Mouse (Mus musculus) liver, embryonic 14.5 days (tissue): ENCODE data around the gene Grik1. TPM values are rescaled to one million over a fixed set of nuclear protein-coding genes. Genes with fewer than 3 reads are reported as not detected.

Experiments
- ATAC-seq: fragments of 200-750 bp; cut with Nextera tagmentation; 2 replicates; pipeline ENCODE4 v1.8.0; 2017; ENCODE audit warnings: moderate number of reproducible peaks, mild to moderate bottlenecking, moderate library complexity; ENCODE audit not compliant: insufficient read depth
- DNase-seq, 3 experiments: peaks; one replicate each; pipeline ENCODE4 v3.0.0-alpha.2; 2012 to 2013; ENCODE audit warnings: low read depth in 3 of 3, low spot score in 3 of 3
- H3K27ac ChIP-seq: fragments of 300-500 bp; sonication (generic); 2 replicates; pipeline ENCODE4 v1.5.1; 2014; ENCODE audit warnings: moderate library complexity, mild to moderate bottlenecking, control low read depth, inconsistent platforms
- H3K27me3 ChIP-seq: fragments of 300-500 bp; sonication (generic); 2 replicates; pipeline ENCODE4 v1.6.1; 2014; ENCODE audit warnings: mild to moderate bottlenecking, low read length, moderate library complexity; ENCODE audit not compliant: control insufficient read depth, insufficient read depth
- H3K36me3 ChIP-seq: fragments of 300-500 bp; sonication (generic); replicated peaks from 2 replicates; pipeline ENCODE4 v1.6.1; 2014; ENCODE audit warnings: low read depth; ENCODE audit not compliant: control insufficient read depth, insufficient read depth
- H3K4me1 ChIP-seq, 2 experiments: fragments of 200-500 bp in 1 of 2; fragments of 300-500 bp in 1 of 2; sonication (generic) in 1 of 2; replicated peaks; 2 replicates each; pipeline ENCODE4 v1.6.1; 2012 to 2014; ENCODE audit warnings: antibody characterized with exemption in 1 of 2, inconsistent platforms in 1 of 2, low read length in 1 of 2; ENCODE audit not compliant: control insufficient read depth in 2 of 2, insufficient read depth in 2 of 2
- H3K4me2 ChIP-seq: fragments of 300-500 bp; sonication (generic); 2 replicates; pipeline ENCODE4 v1.6.1; 2014; ENCODE audit warnings: low read depth, mild to moderate bottlenecking, control low read depth, moderate library complexity
- H3K4me3 ChIP-seq, 2 experiments: fragments of 200-500 bp in 1 of 2; fragments of 300-500 bp in 1 of 2; sonication (generic) in 1 of 2; 2 replicates each; pipeline ENCODE4 v1.5.1; 2012 to 2014; ENCODE audit warnings: low read depth in 2 of 2, low read length in 2 of 2, mild to moderate bottlenecking in 2 of 2, control low read depth in 1 of 2, inconsistent platforms in 1 of 2, moderate library complexity in 1 of 2; ENCODE audit not compliant: insufficient read depth in 1 of 2
- H3K9ac ChIP-seq: fragments of 300-500 bp; sonication (generic); replicated peaks from 2 replicates; pipeline ENCODE4 v1.6.1; 2014; ENCODE audit warnings: mild to moderate bottlenecking, control low read depth, moderate library complexity
- H3K9me3 ChIP-seq: fragments of 300-500 bp; sonication (generic); 2 replicates; pipeline ENCODE4 v1.6.1; 2016; ENCODE audit warnings: low read length, mixed read lengths; ENCODE audit not compliant: control insufficient read depth
- CTCF ChIP-seq: IDR thresholded peaks from 2 replicates; pipeline ENCODE4 v1.5.1; 2016; ENCODE audit warnings: antibody characterized with exemption, low read depth, control low read depth
- EP300 ChIP-seq: IDR thresholded peaks from 2 replicates; pipeline ENCODE4 v1.6.1; 2016; ENCODE audit warnings: antibody characterized with exemption, low read depth
- WGBS: fragments of 180-500 bp; shearing (Covaris S2); extraction: QIAGEN DNeasy Blood & Tissue Kit; methylation state at CpG from one replicate; pipeline ENCODE4 v1.1.7; 2014; ENCODE audit not compliant: insufficient replicate concordance; 5-methylcytosine and 5-hydroxymethylcytosine counted together
- polyA plus RNA-seq, 2 experiments: library from polyadenylated mRNA; depleted of rRNA in 1 of 2; stranded (reverse) in 1 of 2; unstranded in 1 of 2; fragments of >200 nt; fragmentation: Nextera tagmentation in 1 of 2; extraction: Ambion mirVana in 1 of 2; gene quantifications; 2 replicates each; pipeline versions ENCODE4 v1.2.1 to v1.2.3; 2012 to 2014

Grik1 gene
- polyA plus RNA-seq (2012; rRNA removed) (0.01 TPM in 1 of 2 replicates, not detected in the other), polyA plus RNA-seq (2014; fragmentation: Nextera tagmentation; extraction: Ambion mirVana) (0.03 TPM in 1 of 2 replicates, not detected in the other)

- H3K4me1 ChIP-seq, result no peaks in the 10 kb centered on the region
- H3K9me3 ChIP-seq, result no peaks in the 10 kb centered on the region
- peak within 1 kb of the TSS in 1 of 2 experiments; percentile 27; a peak in 1 of 4 replicates for H3K4me3 ChIP-seq
- no peaks in the 10 kb centered on the region for H3K36me3 ChIP-seq
- no peak within 1 kb of the TSS for H3K27ac ChIP-seq
- WGBS, result 2% methylated on average over 27 of the region's 27 CpGs
- no peak for DNase-seq
- no peak within 1 kb of the TSS for H3K9ac ChIP-seq
- TF ChIP-seq CTCF (no peak), EP300 (no peak)
- H3K27me3 ChIP-seq, result peaks cover 7% of the 10 kb centered on the region
- no peak within 1 kb of the TSS for H3K4me2 ChIP-seq
- no peak for ATAC-seq
Observed at GRCm38 (mm10) chr16:88290132-88290772, at the start of gene Grik1. Grik1 (minus strand) TSS chr16:88290265.

DNA sequence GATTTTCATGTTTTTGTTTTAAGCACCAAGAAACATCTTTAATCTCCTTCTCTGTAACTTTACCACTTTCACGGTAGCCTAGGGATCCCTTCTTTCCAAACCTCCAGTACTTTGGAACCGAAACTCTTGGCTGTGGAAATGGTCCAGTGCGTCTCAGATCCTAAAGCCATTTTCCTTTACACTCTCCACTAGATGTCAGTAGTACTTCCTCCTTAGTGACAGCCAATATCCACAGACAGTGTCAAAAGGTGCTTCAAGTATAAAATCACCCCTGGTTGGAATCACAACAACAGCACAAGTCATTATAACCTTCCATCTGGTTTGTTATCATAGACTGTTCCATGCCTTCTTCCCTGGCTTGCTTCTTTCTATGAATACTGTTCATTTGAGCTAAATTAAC is 4.1 kb upstream of the Grik1 start:
- H3K9ac ChIP-seq, result no peak overlapping the region
- no peak overlapping the region for H3K4me3 ChIP-seq
- no peak overlapping the region for H3K27ac ChIP-seq
- WGBS, result 35% methylated on average over 3 of the region's 3 CpGs
- no peak for ATAC-seq
- peaks cover 7% of the 10 kb centered on the region for H3K27me3 ChIP-seq
- TF ChIP-seq CTCF (no peak), EP300 (no peak)
- no peak overlapping the region for H3K4me2 ChIP-seq
- H3K9me3 ChIP-seq, result no peaks in the 10 kb centered on the region
- no peaks in the 10 kb centered on the region for H3K36me3 ChIP-seq
- no peak for DNase-seq
- no peaks in the 10 kb centered on the region for H3K4me1 ChIP-seq

- TF ChIP-seq CTCF (no peak), EP300 (no peak)
- Histone ChIP-seq H3K4me1 (no peaks in the 10 kb centered on the region), H3K4me2 (no peak overlapping the region), H3K9me3 (no peaks in the 10 kb centered on the region), H3K27me3 (peaks cover 7% of the 10 kb centered on the region), H3K36me3 (no peaks in the 10 kb centered on the region), H3K9ac (no peak overlapping the region), H3K27ac (no peak overlapping the region), H3K4me3 (no peak overlapping the region)
- DNase-seq, result no peak
- 2% methylated on average over 40 of the region's 40 CpGs for WGBS
- no peak for ATAC-seq
Observed at GRCm38 (mm10) chr16:88289421-88290081, 514 bp downstream of the Grik1 start.

DNA sequence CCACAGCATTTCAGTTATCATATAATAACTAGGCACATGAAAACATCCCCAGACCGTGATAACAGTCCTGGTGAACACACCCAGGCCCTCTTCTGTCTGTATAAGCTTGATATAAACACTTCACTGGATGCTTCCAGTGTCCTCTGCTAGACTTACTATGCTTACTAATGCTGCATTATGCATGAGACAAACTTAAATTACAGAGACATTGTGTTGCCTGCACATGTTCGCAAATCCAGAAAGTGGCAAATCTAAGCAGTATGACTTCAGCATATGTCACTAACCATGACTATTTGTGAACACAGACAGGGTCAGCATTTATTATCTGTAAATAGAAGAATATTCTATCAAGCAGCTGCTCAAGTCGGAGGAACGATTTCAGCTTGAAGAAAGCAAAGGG is 31.7 kb downstream of the Grik1 start:
- H3K4me1 ChIP-seq, result no peaks in the 10 kb centered on the region
- H3K36me3 ChIP-seq, result no peaks in the 10 kb centered on the region
- DNase-seq (no peak), ATAC-seq (no peak)
- no peak overlapping the region for H3K27ac ChIP-seq
- no peaks in the 10 kb centered on the region for H3K9me3 ChIP-seq
- TF ChIP-seq EP300 (no peak), CTCF (no peak)
- no peak overlapping the region for H3K4me2 ChIP-seq
- 58% methylated on average over 4 of the region's 4 CpGs for WGBS
- H3K9ac ChIP-seq, result no peak overlapping the region
- no peaks in the 10 kb centered on the region for H3K27me3 ChIP-seq
- no peak overlapping the region for H3K4me3 ChIP-seq

DNA sequence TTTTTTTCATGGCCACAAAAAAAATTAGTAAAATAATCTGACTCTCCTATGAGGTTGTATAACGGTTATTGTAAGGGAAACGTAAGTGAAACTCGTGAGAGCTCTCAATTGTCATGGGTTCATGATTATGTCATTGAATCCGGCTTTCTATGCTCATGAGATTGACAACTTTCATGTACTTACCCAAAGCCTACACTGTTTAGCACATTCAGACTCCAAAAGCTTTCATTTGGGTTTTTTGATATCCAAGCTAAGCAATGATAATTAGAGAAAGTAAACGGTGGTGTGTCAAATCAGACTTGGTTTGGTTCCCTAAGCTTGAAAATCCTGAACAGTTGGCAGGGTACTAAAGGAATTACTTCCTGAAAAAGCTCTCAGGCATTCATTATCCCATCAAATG is 33.0 kb downstream of the Grik1 start:
- H3K9me3 ChIP-seq, result no peaks in the 10 kb centered on the region
- H3K27ac ChIP-seq, result no peak overlapping the region
- H3K27me3 ChIP-seq, result no peaks in the 10 kb centered on the region
- DNase-seq (no peak), ATAC-seq (no peak)
- H3K36me3 ChIP-seq, result no peaks in the 10 kb centered on the region
- H3K4me3 ChIP-seq, result no peak overlapping the region
- no peak overlapping the region for H3K4me2 ChIP-seq
- 55% methylated on average over 5 of the region's 5 CpGs for WGBS
- H3K9ac ChIP-seq, result no peak overlapping the region
- no peaks in the 10 kb centered on the region for H3K4me1 ChIP-seq
- no peak for TF ChIP-seq EP300
- TF ChIP-seq CTCF, result no peak
